Mouse (Mus musculus): ENCODE data around the gene Fdps. TPM values are rescaled to one million over a fixed set of nuclear protein-coding genes. Genes with fewer than 3 reads are reported as not detected.
"Not testable (repeated sequence)": the region's sequence is repeated elsewhere in the genome, so short reads cannot be mapped to it uniquely, and the experiment has no call there.

The Fdps gene
- polyA plus RNA-seq, 1 experiment from 2014 or later, result 379 TPM

GRCm38 (mm10) chr3:89084654-89085190, 17.0 kb downstream of the Fdps start:
- no peak overlapping the region for H3K4me3 ChIP-seq (ENCODE audit: low read depth, low read length)
- H3K9ac ChIP-seq (ENCODE audit: low read depth, low read length), result no peak overlapping the region
- no peak overlapping the region for H3K27ac ChIP-seq (ENCODE audit: low read length)
- H3K9me3 ChIP-seq (replicated peaks; ENCODE audit: control insufficient read depth, low read length), result no peaks in the 10 kb centered on the region
- 72% methylated on average over 12 of the region's 12 CpGs for WGBS (ENCODE audit: insufficient replicate concordance)
- H3K27me3 ChIP-seq (ENCODE audit: control insufficient read depth, insufficient read depth, low read depth, low read length), result no peaks in the 10 kb centered on the region; the same call in 1 of the 2 replicates
- peaks cover 18% of the 10 kb centered on the region for H3K4me1 ChIP-seq (ENCODE audit: control insufficient read depth, low read depth, low read length)
- no peaks in the 10 kb centered on the region for H3K36me3 ChIP-seq (ENCODE audit: control insufficient read depth, insufficient read depth)
- no peak for ATAC-seq (ENCODE audit: low read depth)
- no peak overlapping the region for H3K4me2 ChIP-seq (ENCODE audit: low read depth, low read length)

- Histone ChIP-seq H3K27ac (ENCODE audit: low read length) (no peak overlapping the region), H3K36me3 (ENCODE audit: control insufficient read depth, insufficient read depth) (no peaks in the 10 kb centered on the region; the same call in 1 of the 2 replicates), H3K4me3 (ENCODE audit: low read depth, low read length) (no peak overlapping the region), H3K27me3 (ENCODE audit: control insufficient read depth, insufficient read depth, low read depth, low read length) (no peaks in the 10 kb centered on the region; the same call in 1 of the 2 replicates), H3K9ac (ENCODE audit: low read depth, low read length) (no peak overlapping the region), H3K9me3 (replicated peaks; ENCODE audit: control insufficient read depth, low read length) (no peaks in the 10 kb centered on the region), H3K4me1 (ENCODE audit: control insufficient read depth, low read depth, low read length) (peaks cover 12% of the 10 kb centered on the region), H3K4me2 (ENCODE audit: low read depth, low read length) (no peak overlapping the region)
- ATAC-seq (ENCODE audit: low read depth), result no peak
- WGBS (ENCODE audit: insufficient replicate concordance), result 66% methylated on average over 2 of the region's 2 CpGs
These were observed 17.6 kb downstream of the Fdps start for GRCm38 (mm10) chr3:89084133-89084532.

DNA sequence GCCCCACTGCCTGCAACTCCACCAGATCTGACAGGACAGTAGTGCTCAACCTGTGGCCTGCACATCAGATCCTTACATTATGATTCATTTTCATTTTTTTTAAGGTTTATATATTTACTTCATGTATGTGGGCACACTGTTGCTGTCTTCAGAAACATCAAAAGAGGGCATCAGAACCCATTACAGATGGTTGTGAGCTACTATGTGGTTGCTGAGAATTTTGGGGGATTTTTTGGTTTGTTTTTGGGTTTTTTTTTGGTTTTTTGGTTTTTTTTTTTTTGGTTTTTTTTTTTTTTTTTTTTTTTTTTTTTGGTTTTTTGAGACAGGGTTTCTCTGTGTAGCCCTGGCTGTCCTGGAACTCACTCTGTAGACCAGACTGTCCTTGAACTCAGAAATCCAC, 19.5 kb downstream of the Fdps start:
- not testable (repeated sequence) for H3K27me3 ChIP-seq (ENCODE audit: control insufficient read depth, insufficient read depth, low read depth, low read length); H3K4me1 ChIP-seq (ENCODE audit: control insufficient read depth, low read depth, low read length); ATAC-seq (ENCODE audit: low read depth); H3K4me2 ChIP-seq (ENCODE audit: low read depth, low read length); H3K36me3 ChIP-seq (ENCODE audit: control insufficient read depth, insufficient read depth); H3K9me3 ChIP-seq (replicated peaks; ENCODE audit: control insufficient read depth, low read length); H3K9ac ChIP-seq (ENCODE audit: low read depth, low read length); H3K27ac ChIP-seq (ENCODE audit: low read length); H3K4me3 ChIP-seq (ENCODE audit: low read depth, low read length)

GRCm38 (mm10) chr3:89077383-89077782, 24.4 kb downstream of the Fdps start:
- Histone ChIP-seq H3K9me3 (replicated peaks; ENCODE audit: control insufficient read depth, low read length) (no peaks in the 10 kb centered on the region), H3K4me3 (ENCODE audit: low read depth, low read length) (no peak overlapping the region), H3K27ac (ENCODE audit: low read length) (no peak overlapping the region), H3K4me2 (ENCODE audit: low read depth, low read length) (no peak overlapping the region), H3K9ac (ENCODE audit: low read depth, low read length) (no peak overlapping the region), H3K4me1 (ENCODE audit: control insufficient read depth, low read depth, low read length) (no peaks in the 10 kb centered on the region; the same call in 1 of the 2 replicates), H3K27me3 (ENCODE audit: control insufficient read depth, insufficient read depth, low read depth, low read length) (no peaks in the 10 kb centered on the region), H3K36me3 (ENCODE audit: control insufficient read depth, insufficient read depth) (peaks cover 41% of the 10 kb centered on the region)
- no peak for ATAC-seq (ENCODE audit: low read depth)
- WGBS (ENCODE audit: insufficient replicate concordance), result 82% methylated on average over 9 of the region's 9 CpGs

- Histone ChIP-seq H3K9me3 (replicated peaks; ENCODE audit: control insufficient read depth, low read length) (no peaks in the 10 kb centered on the region), H3K27me3 (ENCODE audit: control insufficient read depth, insufficient read depth, low read depth, low read length) (no peaks in the 10 kb centered on the region), H3K36me3 (ENCODE audit: control insufficient read depth, insufficient read depth) (peaks cover 52% of the 10 kb centered on the region), H3K4me2 (ENCODE audit: low read depth, low read length) (no peak overlapping the region), H3K4me1 (ENCODE audit: control insufficient read depth, low read depth, low read length) (no peaks in the 10 kb centered on the region), H3K27ac (ENCODE audit: low read length) (no peak overlapping the region), H3K4me3 (ENCODE audit: low read depth, low read length) (no peak overlapping the region), H3K9ac (ENCODE audit: low read depth, low read length) (no peak overlapping the region)
- ATAC-seq (ENCODE audit: low read depth), result no peak
These were observed 34.5 kb downstream of the Fdps start for GRCm38 (mm10) chr3:89067265-89067664.

DNA sequence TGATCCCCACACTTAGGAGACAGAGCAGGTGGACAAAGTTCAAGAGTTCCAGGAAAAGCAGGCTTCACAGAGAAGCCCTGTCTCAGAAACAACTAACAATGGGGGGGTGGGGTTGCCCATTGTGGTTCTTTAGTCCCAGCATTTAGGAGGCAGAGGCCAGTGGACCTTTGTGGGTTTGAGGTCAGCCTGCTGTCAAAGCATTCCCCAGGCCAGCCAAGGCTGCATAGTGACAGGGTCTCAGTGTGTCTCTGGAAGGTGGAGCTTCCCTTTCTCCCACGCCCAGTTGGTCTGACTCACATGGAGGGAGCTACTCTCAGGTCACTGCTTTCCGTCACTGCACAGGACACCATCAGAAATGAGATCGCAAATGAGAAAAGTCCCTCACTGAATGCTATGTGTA, 40.1 kb downstream of the Fdps start:
- H3K4me2 ChIP-seq (ENCODE audit: low read depth, low read length), result no peak overlapping the region
- no peaks in the 10 kb centered on the region for H3K4me1 ChIP-seq (ENCODE audit: control insufficient read depth, low read depth, low read length)
- H3K9ac ChIP-seq (ENCODE audit: low read depth, low read length), result no peak overlapping the region
- H3K36me3 ChIP-seq (ENCODE audit: control insufficient read depth, insufficient read depth), result peaks cover 38% of the 10 kb centered on the region
- H3K27ac ChIP-seq (ENCODE audit: low read length), result no peak overlapping the region
- no peaks in the 10 kb centered on the region for H3K9me3 ChIP-seq (replicated peaks; ENCODE audit: control insufficient read depth, low read length)
- no peaks in the 10 kb centered on the region for H3K27me3 ChIP-seq (ENCODE audit: control insufficient read depth, insufficient read depth, low read depth, low read length)
- no peak overlapping the region for H3K4me3 ChIP-seq (ENCODE audit: low read depth, low read length)
- no peak for ATAC-seq (ENCODE audit: low read depth)
- 80% methylated on average over 3 of the region's 3 CpGs for WGBS (ENCODE audit: insufficient replicate concordance)

- H3K4me2 ChIP-seq (ENCODE audit: low read depth, low read length), result no peak overlapping the region
- H3K9me3 ChIP-seq (replicated peaks; ENCODE audit: control insufficient read depth, low read length), result no peaks in the 10 kb centered on the region
- H3K27me3 ChIP-seq (ENCODE audit: control insufficient read depth, insufficient read depth, low read depth, low read length), result no peaks in the 10 kb centered on the region
- no peak overlapping the region for H3K9ac ChIP-seq (ENCODE audit: low read depth, low read length)
- WGBS (ENCODE audit: insufficient replicate concordance), result 69% methylated on average over 3 of the region's 3 CpGs
- no peak overlapping the region for H3K27ac ChIP-seq (ENCODE audit: low read length)
- H3K4me1 ChIP-seq (ENCODE audit: control insufficient read depth, low read depth, low read length), result no peaks in the 10 kb centered on the region
- H3K4me3 ChIP-seq (ENCODE audit: low read depth, low read length), result no peak overlapping the region
- peaks cover 33% of the 10 kb centered on the region for H3K36me3 ChIP-seq (ENCODE audit: control insufficient read depth, insufficient read depth)
- ATAC-seq (ENCODE audit: low read depth), result no peak
These were observed 43.0 kb downstream of the Fdps start for GRCm38 (mm10) chr3:89058783-89059182.

GRCm38 (mm10) chr3:89058361-89058760, 43.4 kb downstream of the Fdps start:
- no peaks in the 10 kb centered on the region for H3K9me3 ChIP-seq (replicated peaks; ENCODE audit: control insufficient read depth, low read length)
- H3K36me3 ChIP-seq (ENCODE audit: control insufficient read depth, insufficient read depth), result peaks cover 32% of the 10 kb centered on the region
- H3K4me3 ChIP-seq (ENCODE audit: low read depth, low read length), result no peak overlapping the region
- H3K9ac ChIP-seq (ENCODE audit: low read depth, low read length), result no peak overlapping the region
- H3K4me1 ChIP-seq (ENCODE audit: control insufficient read depth, low read depth, low read length), result no peaks in the 10 kb centered on the region
- WGBS (ENCODE audit: insufficient replicate concordance), result 89% methylated on average over 9 of the region's 9 CpGs
- H3K27ac ChIP-seq (ENCODE audit: low read length), result no peak overlapping the region
- no peak overlapping the region for H3K4me2 ChIP-seq (ENCODE audit: low read depth, low read length)
- no peaks in the 10 kb centered on the region for H3K27me3 ChIP-seq (ENCODE audit: control insufficient read depth, insufficient read depth, low read depth, low read length)
- ATAC-seq (ENCODE audit: low read depth), result no peak

Measured in liver, embryonic 16.5 days (tissue).